Mouse (Mus musculus) limb, embryonic 11.5 days (tissue): ENCODE data around the gene Mfsd6. TPM values are rescaled to one million over a fixed set of nuclear protein-coding genes. Genes with fewer than 3 reads are reported as not detected.

Source experiments
- ATAC-seq: fragments of 200-750 bp; cut with Nextera tagmentation; 2 replicates; pipeline ENCODE4 v1.8.0; 2017; ENCODE audit warnings: low read depth; ENCODE audit not compliant: insufficient number of reproducible peaks, low FRiP score, low TSS enrichment
- DNase-seq: peaks from one replicate; pipeline ENCODE4 v3.0.0-alpha.2; 2015; ENCODE audit warnings: low spot score
- H3K27ac ChIP-seq: fragments of 300-500 bp; sonication (generic); replicated peaks from 2 replicates; pipeline ENCODE4 v1.5.1; 2014; ENCODE audit warnings: low read depth, mild to moderate bottlenecking, low read length
- H3K27me3 ChIP-seq: fragments of 300-500 bp; sonication (generic); 2 replicates; pipeline ENCODE4 v1.6.1; 2014; ENCODE audit warnings: mild to moderate bottlenecking, low read length, mixed read lengths; ENCODE audit not compliant: control insufficient read depth, insufficient read depth
- H3K36me3 ChIP-seq: fragments of 300-500 bp; sonication (generic); 2 replicates; pipeline ENCODE4 v1.6.1; 2014; ENCODE audit warnings: mild to moderate bottlenecking, low read length, moderate library complexity, mixed read lengths; ENCODE audit not compliant: control insufficient read depth, insufficient read depth
- H3K4me1 ChIP-seq: fragments of 300-500 bp; sonication (generic); 2 replicates; pipeline ENCODE4 v1.6.1; 2014; ENCODE audit warnings: low read length, mixed read lengths; ENCODE audit not compliant: control insufficient read depth, insufficient read depth
- H3K4me2 ChIP-seq: fragments of 300-500 bp; sonication (generic); 2 replicates; pipeline ENCODE4 v1.6.1; 2014; ENCODE audit warnings: low read depth, mild to moderate bottlenecking, moderate library complexity; ENCODE audit not compliant: severe bottlenecking
- H3K4me3 ChIP-seq: fragments of 300-500 bp; sonication (generic); 2 replicates; pipeline ENCODE4 v1.5.1; 2014; ENCODE audit warnings: low read depth, low read length
- H3K9ac ChIP-seq: fragments of 300-500 bp; sonication (generic); 2 replicates; pipeline ENCODE4 v1.6.1; 2014; ENCODE audit warnings: mild to moderate bottlenecking, low read length
- H3K9me3 ChIP-seq: fragments of 300-500 bp; sonication (generic); 2 replicates; pipeline ENCODE4 v1.6.1; 2016; ENCODE audit warnings: low read length; ENCODE audit not compliant: control insufficient read depth
- WGBS: fragments of 180-500 bp; shearing (Covaris S2); extraction: QIAGEN DNeasy Blood & Tissue Kit; methylation state at CpG from one replicate; pipeline ENCODE4 v1.1.7; 2014; 5-methylcytosine and 5-hydroxymethylcytosine counted together
- polyA plus RNA-seq: library from polyadenylated mRNA; unstranded; fragments of >200 nt; fragmentation: Nextera tagmentation; extraction: Ambion mirVana; gene quantifications from 2 replicates; pipeline ENCODE4 v1.2.1, GENCODE M21; 2014

Mfsd6 gene
- polyA plus RNA-seq, 1 experiment from 2014 or later, result 0.61 TPM

- no peaks in the 10 kb centered on the region for H3K4me1 ChIP-seq
- H3K4me3 ChIP-seq, result no peak overlapping the region
- H3K4me2 ChIP-seq, result no peak overlapping the region
- H3K36me3 ChIP-seq, result no peaks in the 10 kb centered on the region
- 50% methylated on average over 5 of the region's 5 CpGs for WGBS
- DNase-seq, result no peak
- no peak overlapping the region for H3K27ac ChIP-seq
- H3K9me3 ChIP-seq, result no peaks in the 10 kb centered on the region
- H3K9ac ChIP-seq, result no peak overlapping the region
- H3K27me3 ChIP-seq, result no peaks in the 10 kb centered on the region
- ATAC-seq, result no peak
These were observed 8.2 kb downstream of the Mfsd6 start for GRCm38 (mm10) chr1:52719096-52719495.

- DNase-seq (no peak), ATAC-seq (no peak)
- no peaks in the 10 kb centered on the region for H3K4me1 ChIP-seq
- H3K27me3 ChIP-seq, result no peaks in the 10 kb centered on the region
- H3K9me3 ChIP-seq, result no peaks in the 10 kb centered on the region
- no peaks in the 10 kb centered on the region for H3K36me3 ChIP-seq
- H3K4me2 ChIP-seq, result no peak overlapping the region
- no peak overlapping the region for H3K4me3 ChIP-seq
- no peak overlapping the region for H3K27ac ChIP-seq
- 65% methylated on average over 3 of the region's 3 CpGs for WGBS
- H3K9ac ChIP-seq, result no peak overlapping the region
These were observed 9.1 kb downstream of the Mfsd6 start for GRCm38 (mm10) chr1:52718068-52718748.

GRCm38 (mm10) chr1:52714451-52714850 is 12.8 kb downstream of the Mfsd6 start:
- no peak overlapping the region for H3K9ac ChIP-seq
- no peak overlapping the region for H3K27ac ChIP-seq
- WGBS, result 78% methylated on average over 1 of the region's 1 CpGs
- ATAC-seq (no peak), DNase-seq (no peak)
- no peak overlapping the region for H3K4me2 ChIP-seq
- no peaks in the 10 kb centered on the region for H3K9me3 ChIP-seq
- H3K4me1 ChIP-seq, result no peaks in the 10 kb centered on the region
- H3K27me3 ChIP-seq, result no peaks in the 10 kb centered on the region
- H3K36me3 ChIP-seq, result no peaks in the 10 kb centered on the region
- H3K4me3 ChIP-seq, result no peak overlapping the region

- H3K4me1 ChIP-seq, result no peaks in the 10 kb centered on the region
- ATAC-seq, result no peak
- WGBS, result 52% methylated on average over 3 of the region's 3 CpGs
These were observed 13.2 kb downstream of the Mfsd6 start for GRCm38 (mm10) chr1:52714021-52714420.

GRCm38 (mm10) chr1:52708745-52709144 is 18.5 kb downstream of the Mfsd6 start:
- Histone ChIP-seq H3K4me2 (no peak overlapping the region), H3K9ac (no peak overlapping the region), H3K27ac (no peak overlapping the region), H3K27me3 (no peaks in the 10 kb centered on the region), H3K9me3 (no peaks in the 10 kb centered on the region), H3K36me3 (no peaks in the 10 kb centered on the region), H3K4me1 (no peaks in the 10 kb centered on the region), H3K4me3 (no peak overlapping the region)
- ATAC-seq (no peak), DNase-seq (no peak)
- 85% methylated on average over 6 of the region's 6 CpGs for WGBS

More at GRCm38 (mm10) chr1:52714021-52714420, 13.2 kb downstream of the Mfsd6 start:
- H3K9me3 ChIP-seq, result no peaks in the 10 kb centered on the region
- H3K4me3 ChIP-seq, result no peak overlapping the region
- no peaks in the 10 kb centered on the region for H3K36me3 ChIP-seq
- DNase-seq, result no peak
- H3K9ac ChIP-seq, result no peak overlapping the region
- H3K4me2 ChIP-seq, result no peak overlapping the region
- H3K27me3 ChIP-seq, result no peaks in the 10 kb centered on the region
- H3K27ac ChIP-seq, result no peak overlapping the region

- Histone ChIP-seq H3K9me3 (no peaks in the 10 kb centered on the region), H3K27ac (no peak overlapping the region), H3K9ac (no peak overlapping the region), H3K4me1 (no peaks in the 10 kb centered on the region), H3K36me3 (no peaks in the 10 kb centered on the region), H3K27me3 (no peaks in the 10 kb centered on the region), H3K4me3 (no peak overlapping the region), H3K4me2 (no peak overlapping the region)
- DNase-seq, result no peak
- 90% methylated on average over 3 of the region's 3 CpGs for WGBS
- no peak for ATAC-seq
These were observed 20.2 kb downstream of the Mfsd6 start for GRCm38 (mm10) chr1:52707030-52707429.

GRCm38 (mm10) chr1:52702738-52703491 is 24.3 kb downstream of the Mfsd6 start:
- no peaks in the 10 kb centered on the region for H3K9me3 ChIP-seq
- DNase-seq (no peak), ATAC-seq (no peak)
- no peak overlapping the region for H3K4me2 ChIP-seq
- H3K27ac ChIP-seq, result no peak overlapping the region
- H3K4me3 ChIP-seq, result no peak overlapping the region
- no peak overlapping the region for H3K9ac ChIP-seq
- no peaks in the 10 kb centered on the region for H3K36me3 ChIP-seq
- WGBS, result 84% methylated on average over 7 of the region's 7 CpGs
- H3K4me1 ChIP-seq, result no peaks in the 10 kb centered on the region
- no peaks in the 10 kb centered on the region for H3K27me3 ChIP-seq

- 95% methylated on average over 1 of the region's 1 CpGs for WGBS
- H3K4me2 ChIP-seq, result no peak overlapping the region
- H3K4me3 ChIP-seq, result no peak overlapping the region
- H3K27ac ChIP-seq, result no peak overlapping the region
- ATAC-seq (no peak), DNase-seq (no peak)
- H3K27me3 ChIP-seq, result no peaks in the 10 kb centered on the region
- no peak overlapping the region for H3K9ac ChIP-seq
- H3K36me3 ChIP-seq, result no peaks in the 10 kb centered on the region
- H3K9me3 ChIP-seq, result no peaks in the 10 kb centered on the region
- no peaks in the 10 kb centered on the region for H3K4me1 ChIP-seq
These were observed 25.3 kb downstream of the Mfsd6 start for GRCm38 (mm10) chr1:52701941-52702340.
